ENCODE assay signal across 9 mouse cellular contexts in the genomic region with DNA sequence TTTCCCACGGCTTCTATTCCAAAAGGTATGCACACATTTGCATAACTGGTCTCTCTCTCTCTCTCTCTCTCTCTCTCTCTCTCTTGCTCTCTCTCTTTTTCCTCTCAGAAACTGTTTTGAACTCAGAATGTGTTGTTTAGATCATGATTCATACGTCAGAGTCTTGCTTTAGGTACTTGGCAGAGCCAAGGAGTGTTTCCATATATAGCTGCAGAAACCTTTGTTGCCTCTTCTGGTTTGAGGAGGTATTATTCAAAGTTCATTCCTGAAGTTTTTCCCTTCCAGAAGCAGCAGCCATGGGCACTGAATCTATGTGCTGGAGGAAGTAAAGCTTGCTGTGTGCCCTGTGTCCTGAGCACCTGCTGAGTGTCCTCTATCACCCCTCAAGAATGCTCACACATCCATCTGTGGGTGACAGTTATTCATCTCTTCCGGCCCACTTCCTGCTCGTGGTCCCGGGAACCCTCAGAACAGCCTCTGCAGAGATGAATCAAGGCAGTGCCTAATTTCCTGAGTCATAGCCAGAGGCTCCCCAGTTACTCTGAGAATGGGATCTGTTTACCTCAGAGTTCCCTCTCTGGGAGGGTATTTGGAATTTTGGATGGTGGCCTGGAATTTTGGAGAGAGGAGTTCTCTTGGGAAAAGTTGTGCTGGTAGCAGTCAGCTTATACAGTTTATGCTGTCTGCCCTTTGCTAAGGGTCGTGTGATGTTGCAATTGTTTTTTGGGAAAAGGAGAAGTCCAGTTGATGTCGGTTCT.
DNase-seq lines count a peak whose midpoint lies in the region; ATAC-seq lines count a peak whose summit lies in the region.
"Had no signal": no experiment of that assay in that cellular context is flagged by ENCODE, and none has a peak within 500 bp of the region (broad histone marks: within the 10 kb centered on the region; RNA-seq: fewer than 3 reads in every experiment).

No protein-coding gene starts in this region.

- H3K4me2 ChIP-seq in embryonic facial prominence, embryonic 14.5 days (ENCODE audit: low read depth, low read length) = no peak overlapping the region
- H3K4me2 ChIP-seq: embryonic facial prominence, embryonic 15.5 days had no signal

- peak; percentile 50; the same call in 1 of the 2 replicates for ATAC-seq in embryonic facial prominence, embryonic 14.5 days (ENCODE audit: low read depth)

- H3K4me3 ChIP-seq in embryonic facial prominence, embryonic 14.5 days (ENCODE audit: low read depth, low read length) = no peak overlapping the region
- H3K4me3 ChIP-seq in embryonic facial prominence, embryonic 10.5 days = no peak overlapping the region
- H3K4me3 ChIP-seq: embryonic facial prominence, embryonic 15.5 days had no signal

- H3K9ac ChIP-seq in embryonic facial prominence, embryonic 14.5 days (ENCODE audit: low read depth, low read length) = no peak overlapping the region
- H3K9ac ChIP-seq: embryonic facial prominence, embryonic 15.5 days had no signal

- peak; percentile 49 for DNase-seq in embryonic facial prominence, embryonic 14.5 days (ENCODE audit: low spot score)
- no peak for DNase-seq in embryonic facial prominence, embryonic 10.5 days (ENCODE audit: low spot score)
- peak; percentile 16 for DNase-seq in right cerebral cortex, postnatal 25 days
- no peak for DNase-seq in right cerebral cortex, postnatal 14 days
- DNase-seq in kidney, postnatal 10 days = peak; percentile 19
- DNase-seq in thymus, adult 18-20 months = peak; percentile 25 to 51
- no peak for DNase-seq in cerebellum, postnatal 36 days
- no peak for DNase-seq in cerebellum, postnatal 4 days (ENCODE audit: low spot score in 2 of 2)

- WGBS in embryonic facial prominence, embryonic 14.5 days = 42% methylated on average over 7 of the region's 7 CpGs
- 66% methylated on average over 7 of the region's 7 CpGs for WGBS in embryonic facial prominence, embryonic 10.5 days

- no peaks in the 10 kb centered on the region for H3K36me3 ChIP-seq in embryonic facial prominence, embryonic 14.5 days (ENCODE audit: control insufficient read depth, insufficient read depth, low read length)
- H3K36me3 ChIP-seq in embryonic facial prominence, embryonic 10.5 days (replicated peaks) = no peaks in the 10 kb centered on the region
- H3K36me3 ChIP-seq: embryonic facial prominence, embryonic 15.5 days had no signal

- H3K9me3 ChIP-seq in embryonic facial prominence, embryonic 14.5 days (ENCODE audit: control insufficient read depth, low read length) = no peaks in the 10 kb centered on the region
- no peaks in the 10 kb centered on the region for H3K9me3 ChIP-seq in embryonic facial prominence, embryonic 10.5 days
- H3K9me3 ChIP-seq: embryonic facial prominence, embryonic 15.5 days had no signal

- H3K27me3 ChIP-seq in embryonic facial prominence, embryonic 14.5 days (replicated peaks; ENCODE audit: control insufficient read depth, insufficient read depth, low read length) = no peaks in the 10 kb centered on the region
- no peaks in the 10 kb centered on the region for H3K27me3 ChIP-seq in embryonic facial prominence, embryonic 10.5 days (replicated peaks; ENCODE audit: low read depth, poor library complexity, severe bottlenecking)
- H3K27me3 ChIP-seq: embryonic facial prominence, embryonic 15.5 days had no signal

- no peaks in the 10 kb centered on the region for H3K4me1 ChIP-seq in embryonic facial prominence, embryonic 14.5 days (ENCODE audit: control insufficient read depth, insufficient read depth, low read length)
- no peaks in the 10 kb centered on the region for H3K4me1 ChIP-seq in embryonic facial prominence, embryonic 10.5 days

- H3K27ac ChIP-seq in embryonic facial prominence, embryonic 14.5 days (replicated peaks; ENCODE audit: low read depth, low read length) = no peak overlapping the region
- H3K27ac ChIP-seq in embryonic facial prominence, embryonic 10.5 days (replicated peaks) = no peak overlapping the region
- H3K27ac ChIP-seq: embryonic facial prominence, embryonic 15.5 days had no signal

Comparison
In these comparisons a context has a peak if more than half of its experiments do, and no peak if none do; other contexts are left out.
1. DNase-seq: peak in embryonic facial prominence, embryonic 14.5 days (single experiment), right cerebral cortex, postnatal 25 days (single experiment), kidney, postnatal 10 days (single experiment) and thymus, adult 18-20 months (2 of 2); none in embryonic facial prominence, embryonic 10.5 days (single experiment), right cerebral cortex, postnatal 14 days (single experiment), cerebellum, postnatal 36 days (0 of 2) and cerebellum, postnatal 4 days (0 of 2).